ENCODE assay signal across 9 mouse cellular contexts in genomic region chr15:42914099-42914498, GRCm38 (mm10).
DNase-seq lines count a peak whose midpoint lies in the region; ATAC-seq and TF ChIP-seq lines count a peak whose summit lies in the region.
"Had no signal": no experiment of that assay in that cellular context is flagged by ENCODE, and none has a peak within 500 bp of the region (broad histone marks: within the 10 kb centered on the region; RNA-seq: fewer than 3 reads in every experiment).

No protein-coding gene starts in this region.

- TF ChIP-seq CTCF in stomach, postnatal 0 days (IDR thresholded peaks at IDR 0.05; ENCODE audit: low read depth) = peak; percentile 94

- no peak overlapping the region for H3K4me2 ChIP-seq in hindbrain, embryonic 11.5 days (replicated peaks; ENCODE audit: low read depth, low read length)
- H3K4me2 ChIP-seq in midbrain, embryonic 16.5 days (ENCODE audit: low read length) = no peak overlapping the region
- no peak overlapping the region for H3K4me2 ChIP-seq in stomach, postnatal 0 days (replicated peaks; ENCODE audit: low read depth)

- H3K4me1 ChIP-seq in embryonic facial prominence, embryonic 10.5 days = 0 out of 2 replicates have a peak, but pooled peaks cover 5% of the 10 kb centered on the region
- no peaks in the 10 kb centered on the region for H3K4me1 ChIP-seq in hindbrain, embryonic 11.5 days (replicated peaks; ENCODE audit: control insufficient read depth, insufficient read depth, low read length)
- H3K4me1 ChIP-seq in midbrain, embryonic 16.5 days (ENCODE audit: control insufficient read depth, insufficient read depth, low read length) = no peaks in the 10 kb centered on the region; the same call in 1 of the 2 replicates
- H3K4me1 ChIP-seq in stomach, postnatal 0 days (replicated peaks; ENCODE audit: control insufficient read depth, insufficient read depth) = no peaks in the 10 kb centered on the region

- no peaks in the 10 kb centered on the region for H3K9me3 ChIP-seq in embryonic facial prominence, embryonic 10.5 days
- no peaks in the 10 kb centered on the region for H3K9me3 ChIP-seq in hindbrain, embryonic 11.5 days (ENCODE audit: control insufficient read depth, low read length)
- no peaks in the 10 kb centered on the region for H3K9me3 ChIP-seq in midbrain, embryonic 16.5 days (replicated peaks; ENCODE audit: control insufficient read depth, low read length, poor library complexity, severe bottlenecking)
- no peaks in the 10 kb centered on the region for H3K9me3 ChIP-seq in stomach, postnatal 0 days (ENCODE audit: control insufficient read depth, low read length)

- intact Hi-C loops in heart, postnatal 25 days (cut with DNase I) = loop anchor here (2.0 to 10.0 kb wide), 3 partner anchors 209 to 925 kb away; no protein-coding TSS in a partner anchor

- no peak overlapping the region for H3K27ac ChIP-seq in embryonic facial prominence, embryonic 10.5 days (replicated peaks)
- H3K27ac ChIP-seq in hindbrain, embryonic 11.5 days (ENCODE audit: low read depth, low read length) = no peak overlapping the region
- no peak overlapping the region for H3K27ac ChIP-seq in midbrain, embryonic 16.5 days (ENCODE audit: low read length)
- H3K27ac ChIP-seq in stomach, postnatal 0 days (replicated peaks) = no peak overlapping the region
- H3K27ac ChIP-seq: macrophage had no signal

- peak; percentile 40 to 84 for DNase-seq in heart, adult 18-20 months
- DNase-seq in heart, postnatal 25 days (ENCODE audit: low spot score) = no peak
- DNase-seq in adrenal gland, postnatal 36 days = peak; percentile 24 to 62
- peak; percentile 64 for DNase-seq in embryonic facial prominence, embryonic 10.5 days (ENCODE audit: low spot score)
- peak; percentile 82 for DNase-seq in hindbrain, embryonic 11.5 days (ENCODE audit: low spot score)
- DNase-seq in left cerebral cortex, adult 8-10 months (ENCODE audit: low spot score in 2 of 2) = peak; percentile 22 to 56
- DNase-seq in stomach, postnatal 0 days (ENCODE audit: low spot score) = peak; percentile 57

- ATAC-seq in hindbrain, embryonic 11.5 days (ENCODE audit: low FRiP score) = peak; percentile 70; the same call in 1 of the 2 replicates
- ATAC-seq in midbrain, embryonic 16.5 days = peak; percentile 84
- ATAC-seq in stomach, postnatal 0 days (ENCODE audit: low FRiP score, low TSS enrichment) = no peak

- no peak overlapping the region for H3K4me3 ChIP-seq in embryonic facial prominence, embryonic 10.5 days
- no peak overlapping the region for H3K4me3 ChIP-seq in hindbrain, embryonic 11.5 days (ENCODE audit: low read depth, low read length)
- no peak overlapping the region for H3K4me3 ChIP-seq in midbrain, embryonic 16.5 days (ENCODE audit: low read depth, low read length)
- no peak overlapping the region for H3K4me3 ChIP-seq in stomach, postnatal 0 days (ENCODE audit: low read depth, low read length)

- H3K27me3 ChIP-seq in embryonic facial prominence, embryonic 10.5 days (replicated peaks; ENCODE audit: low read depth, poor library complexity, severe bottlenecking) = no peaks in the 10 kb centered on the region
- no peaks in the 10 kb centered on the region for H3K27me3 ChIP-seq in hindbrain, embryonic 11.5 days (ENCODE audit: control insufficient read depth, insufficient read depth, low read length)
- no peaks in the 10 kb centered on the region for H3K27me3 ChIP-seq in midbrain, embryonic 16.5 days (ENCODE audit: control insufficient read depth, insufficient read depth, low read depth, low read length)
- H3K27me3 ChIP-seq in stomach, postnatal 0 days (ENCODE audit: control insufficient read depth, insufficient read depth, low read length) = no peaks in the 10 kb centered on the region

- no peak for TF ChIP-seq EP300 in stomach, postnatal 0 days (optimal IDR thresholded peaks at IDR 0.05)

- no peaks in the 10 kb centered on the region for H3K36me3 ChIP-seq in embryonic facial prominence, embryonic 10.5 days (replicated peaks)
- H3K36me3 ChIP-seq in hindbrain, embryonic 11.5 days (ENCODE audit: control insufficient read depth, insufficient read depth, low read length) = no peaks in the 10 kb centered on the region
- H3K36me3 ChIP-seq in midbrain, embryonic 16.5 days (ENCODE audit: control insufficient read depth, insufficient read depth, low read length) = no peaks in the 10 kb centered on the region
- no peaks in the 10 kb centered on the region for H3K36me3 ChIP-seq in stomach, postnatal 0 days (ENCODE audit: control insufficient read depth, insufficient read depth, low read length)

- no peak overlapping the region for H3K9ac ChIP-seq in hindbrain, embryonic 11.5 days (ENCODE audit: low read depth, low read length)
- H3K9ac ChIP-seq in midbrain, embryonic 16.5 days (ENCODE audit: low read depth, low read length) = no peak overlapping the region
- no peak overlapping the region for H3K9ac ChIP-seq in stomach, postnatal 0 days (ENCODE audit: low read length)

- 11% methylated on average over 3 of the region's 3 CpGs for WGBS in embryonic facial prominence, embryonic 10.5 days
- 11% methylated on average over 3 of the region's 3 CpGs for WGBS in hindbrain, embryonic 11.5 days
- 8% methylated on average over 3 of the region's 3 CpGs for WGBS in midbrain, embryonic 16.5 days
- 4% methylated on average over 3 of the region's 3 CpGs for WGBS in stomach, postnatal 0 days
